Mouse (Mus musculus) adrenal gland, postnatal 14 days (tissue): Measurements from ENCODE around the gene Slc7a7. TPM values are rescaled to one million over a fixed set of nuclear protein-coding genes. Genes with fewer than 3 reads are reported as not detected.
A peak's percentile ranks its signal among the peaks of the same experiment; 100 is the strongest.

Experiments used
- DNase-seq: peaks from one replicate; pipeline ENCODE4 v3.0.0; 2021; ENCODE audit warnings: mixed read lengths
- long read RNA-seq, 2 experiments: library from polyadenylated mRNA; stranded (forward); transcript quantifications; one replicate each; pipeline ENCODE4 v2.0.0; 2021
- total RNA-seq: library from RNA; stranded (reverse); gene quantifications from 2 replicates; pipeline ENCODE4 v1.2.3, GENCODE M21; 2021

The Slc7a7 gene
- 4.6 and 6.5 TPM in 2 replicates for total RNA-seq
- long read RNA-seq, experiment 1, result 0 reads
- long read RNA-seq, experiment 2, partial matches to known transcripts, result 0 of 1 reads
- long read RNA-seq, experiment 2, other reads (novel, unspliced or antisense), result 1 of 1 reads

- peak; percentile 54 for DNase-seq
Observed at GRCm38 (mm10) chr14:54417623-54418081, at the start of gene Slc7a7. TSS of gene Slc7a7 (minus strand) at chr14:54417780.

GRCm38 (mm10) chr14:54464293-54465005, 46.9 kb upstream of the Slc7a7 start:
- peak; percentile 86 for DNase-seq

GRCm38 (mm10) chr14:54463959-54464292, 46.3 kb upstream of the Slc7a7 start, which contains the start of gene Lrp10:
TSS of gene Lrp10 (plus strand) at chr14:54464137.
- DNase-seq, result peak; percentile 95

GRCm38 (mm10) chr14:54463108-54463958, 45.8 kb upstream of the Slc7a7 start:
- no peak for DNase-seq

GRCm38 (mm10) chr14:54462146-54462545, 44.6 kb upstream of the Slc7a7 start:
- no peak for DNase-seq

GRCm38 (mm10) chr14:54457907-54458569, 40.5 kb upstream of the Slc7a7 start:
- no peak for DNase-seq

- DNase-seq, result no peak
Observed at GRCm38 (mm10) chr14:54454669-54455528, 37.3 kb upstream of the Slc7a7 start.

GRCm38 (mm10) chr14:54453566-54453965, 36.0 kb upstream of the Slc7a7 start:
- no peak for DNase-seq

- no peak for DNase-seq
Observed at GRCm38 (mm10) chr14:54445476-54445875, 27.9 kb upstream of the Slc7a7 start.

GRCm38 (mm10) chr14:54443712-54444618, 26.4 kb upstream of the Slc7a7 start:
- DNase-seq, result no peak

- peak; percentile 53 for DNase-seq
Observed at GRCm38 (mm10) chr14:54443196-54443595, 25.6 kb upstream of the Slc7a7 start.

GRCm38 (mm10) chr14:54442548-54442947, 25.0 kb upstream of the Slc7a7 start:
- DNase-seq, result no peak

- DNase-seq, result no peak
Observed at GRCm38 (mm10) chr14:54441365-54441764, 23.8 kb upstream of the Slc7a7 start.

- no peak for DNase-seq
Observed at GRCm38 (mm10) chr14:54440538-54440937, 23.0 kb upstream of the Slc7a7 start.

GRCm38 (mm10) chr14:54439610-54440009, 22.0 kb upstream of the Slc7a7 start:
- DNase-seq, result no peak

- no peak for DNase-seq
Observed at GRCm38 (mm10) chr14:54439155-54439554, 21.6 kb upstream of the Slc7a7 start.

- peak; percentile 50 for DNase-seq
Observed at GRCm38 (mm10) chr14:54435194-54435918, 17.8 kb upstream of the Slc7a7 start.

GRCm38 (mm10) chr14:54433941-54434531, 16.5 kb upstream of the Slc7a7 start:
- peak; percentile 38 for DNase-seq
